Mouse (Mus musculus) stomach, postnatal 0 days (tissue): Measurements from ENCODE around the gene Hoxb7. TPM values are rescaled to one million over a fixed set of nuclear protein-coding genes. Genes with fewer than 3 reads are reported as not detected.

ENCODE experiments used
- ATAC-seq: fragments of 200-750 bp; cut with Nextera tagmentation; 2 replicates; pipeline ENCODE4 v1.8.0; 2017; ENCODE audit not compliant: low FRiP score, low TSS enrichment
- DNase-seq: peaks from one replicate; pipeline ENCODE4 v3.0.0-alpha.2; 2016; ENCODE audit warnings: low spot score
- H3K27ac ChIP-seq: fragments of 300-500 bp; sonication (generic); replicated peaks from 2 replicates; pipeline ENCODE4 v1.5.1; 2014; ENCODE audit warnings: mild to moderate bottlenecking, control low read depth
- H3K27me3 ChIP-seq: fragments of 300-500 bp; sonication (generic); 2 replicates; pipeline ENCODE4 v1.6.1; 2014; ENCODE audit warnings: low read length; ENCODE audit not compliant: control insufficient read depth, insufficient read depth
- H3K36me3 ChIP-seq: fragments of 300-500 bp; sonication (generic); 2 replicates; pipeline ENCODE4 v1.6.1; 2014; ENCODE audit warnings: low read length, mixed read lengths; ENCODE audit not compliant: control insufficient read depth, insufficient read depth
- H3K4me1 ChIP-seq: fragments of 300-500 bp; sonication (generic); replicated peaks from 2 replicates; pipeline ENCODE4 v1.6.1; 2014; ENCODE audit warnings: antibody characterized with exemption; ENCODE audit not compliant: control insufficient read depth, insufficient read depth
- H3K4me2 ChIP-seq: fragments of 300-500 bp; sonication (generic); replicated peaks from 2 replicates; pipeline ENCODE4 v1.6.1; 2014; ENCODE audit warnings: low read depth, mild to moderate bottlenecking, control low read depth, moderate library complexity
- H3K4me3 ChIP-seq: fragments of 300-500 bp; sonication (generic); 2 replicates; pipeline ENCODE4 v1.5.1; 2014; ENCODE audit warnings: low read depth, low read length, control low read depth
- H3K9ac ChIP-seq: fragments of 300-500 bp; sonication (generic); 2 replicates; pipeline ENCODE4 v1.6.1; 2014; ENCODE audit warnings: mild to moderate bottlenecking, low read length, control low read depth, mixed read lengths
- H3K9me3 ChIP-seq: fragments of 300-500 bp; sonication (generic); 2 replicates; pipeline ENCODE4 v1.6.1; 2016; ENCODE audit warnings: low read length; ENCODE audit not compliant: control insufficient read depth
- CTCF ChIP-seq: IDR thresholded peaks from 2 replicates; pipeline ENCODE4 v1.5.1; 2016; ENCODE audit warnings: antibody characterized with exemption, low read depth, mild to moderate bottlenecking, moderate library complexity
- EP300 ChIP-seq: optimal IDR thresholded peaks from 2 replicates; pipeline ENCODE3; 2016; ENCODE audit warnings: antibody characterized with exemption
- WGBS: fragments of 180-500 bp; shearing (Covaris S2); extraction: QIAGEN DNeasy Blood & Tissue Kit; methylation state at CpG from one replicate; pipeline ENCODE4 v1.1.7; 2014; 5-methylcytosine and 5-hydroxymethylcytosine counted together
- polyA plus RNA-seq: library from polyadenylated mRNA; unstranded; fragments of >200 nt; fragmentation: Nextera tagmentation; extraction: Ambion mirVana; gene quantifications from 2 replicates; pipeline ENCODE4 v1.2.1, GENCODE M21; 2015

The Hoxb7 gene
- polyA plus RNA-seq, 1 experiment from 2014 or later, result 6.0 TPM

DNA sequence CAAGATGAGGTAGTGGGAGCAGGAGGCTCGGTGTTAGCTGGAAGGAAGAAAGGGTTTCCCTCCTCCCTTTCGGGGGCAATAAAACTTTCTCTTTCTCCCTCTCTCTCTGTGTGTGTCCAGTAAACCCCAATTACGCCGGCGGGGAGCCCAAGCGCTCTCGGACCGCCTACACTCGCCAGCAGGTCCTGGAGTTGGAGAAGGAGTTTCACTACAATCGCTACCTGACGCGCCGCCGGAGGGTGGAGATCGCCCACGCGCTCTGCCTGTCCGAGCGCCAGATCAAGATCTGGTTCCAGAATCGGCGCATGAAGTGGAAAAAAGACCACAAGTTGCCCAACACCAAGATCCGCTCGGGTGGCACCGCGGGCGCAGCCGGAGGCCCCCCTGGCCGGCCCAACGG is 33.5 kb downstream of the Hoxb7 start:
- Histone ChIP-seq H3K36me3 (no peaks in the 10 kb centered on the region), H3K27ac (peak overlapping the region; percentile 97), H3K27me3 (peaks cover 4% of the 10 kb centered on the region; the same call in 1 of the 2 replicates), H3K9ac (peak overlapping the region; percentile 84), H3K4me1 (no peaks in the 10 kb centered on the region), H3K4me3 (peak overlapping the region; percentile 61), H3K4me2 (peak overlapping the region; percentile 73), H3K9me3 (no peaks in the 10 kb centered on the region)
- WGBS, result 1% methylated on average over 29 of the region's 29 CpGs
- TF ChIP-seq CTCF (no peak), EP300 (no peak)
- DNase-seq (no peak), ATAC-seq (peak; percentile 23)

DNA sequence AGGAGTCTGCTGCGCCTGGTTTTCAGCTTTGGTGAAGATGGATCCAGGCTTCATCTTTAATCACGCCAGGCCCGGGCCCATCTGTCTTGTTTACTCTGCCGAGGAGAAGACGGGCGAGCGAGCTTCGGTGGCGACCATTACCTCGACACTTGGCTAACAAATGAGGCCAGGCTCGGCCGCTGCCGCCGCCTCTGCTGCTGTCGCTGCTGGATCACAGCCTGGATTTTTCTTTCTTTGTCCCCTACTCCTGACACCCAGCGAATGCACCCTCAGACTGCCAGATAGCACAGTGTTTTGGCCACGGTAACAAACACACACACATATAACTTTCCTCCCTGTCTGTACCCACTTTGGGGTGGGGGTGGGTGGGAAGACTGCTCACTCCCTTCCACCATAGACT is 34.3 kb downstream of the Hoxb7 start:
- Histone ChIP-seq H3K36me3 (no peaks in the 10 kb centered on the region), H3K4me3 (peak overlapping the region; percentile 61), H3K4me1 (no peaks in the 10 kb centered on the region), H3K27me3 (peaks cover under 1% of the 10 kb centered on the region; the same call in 1 of the 2 replicates), H3K27ac (peak overlapping the region; percentile 97), H3K9ac (peak overlapping the region; percentile 84), H3K4me2 (peak overlapping the region; percentile 73), H3K9me3 (no peaks in the 10 kb centered on the region)
- ATAC-seq, result no peak
- WGBS, result 19% methylated on average over 17 of the region's 17 CpGs
- TF ChIP-seq EP300, result no peak
- no peak for TF ChIP-seq CTCF
- DNase-seq, result no peak

DNA sequence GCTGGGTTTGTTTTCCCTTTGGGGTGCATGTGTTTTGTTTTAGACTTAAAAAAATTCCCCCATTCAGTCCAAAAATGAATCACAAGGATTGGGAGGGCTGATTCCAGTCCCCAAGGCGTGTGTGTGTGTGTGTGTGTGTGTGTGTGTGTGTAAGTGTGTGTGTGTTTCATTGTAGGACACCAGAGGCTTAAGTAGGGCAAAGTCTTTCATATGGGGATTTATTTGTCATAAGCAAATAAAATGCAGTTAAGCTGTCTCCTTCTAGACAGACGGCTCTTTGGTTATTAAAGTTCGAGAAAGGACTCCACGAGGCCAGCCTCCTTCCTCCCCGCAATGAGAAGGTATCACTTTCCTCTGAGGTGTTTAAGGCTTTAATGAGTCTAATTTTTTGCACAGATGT is 35.4 kb downstream of the Hoxb7 start:
- DNase-seq, result no peak
- H3K27me3 ChIP-seq, result no peaks in the 10 kb centered on the region
- H3K4me3 ChIP-seq, result peak overlapping the region; percentile 14; the same call in 1 of the 2 replicates
- peak overlapping the region; percentile 84 for H3K27ac ChIP-seq
- WGBS, result 14% methylated on average over 5 of the region's 5 CpGs
- H3K9ac ChIP-seq, result peak overlapping the region; percentile 53
- TF ChIP-seq EP300 (no peak), CTCF (no peak)
- H3K9me3 ChIP-seq, result no peaks in the 10 kb centered on the region
- no peaks in the 10 kb centered on the region for H3K36me3 ChIP-seq
- ATAC-seq, result no peak; the same call in 1 of the 2 replicates
- no peaks in the 10 kb centered on the region for H3K4me1 ChIP-seq
- peak overlapping the region; percentile 64 for H3K4me2 ChIP-seq

DNA sequence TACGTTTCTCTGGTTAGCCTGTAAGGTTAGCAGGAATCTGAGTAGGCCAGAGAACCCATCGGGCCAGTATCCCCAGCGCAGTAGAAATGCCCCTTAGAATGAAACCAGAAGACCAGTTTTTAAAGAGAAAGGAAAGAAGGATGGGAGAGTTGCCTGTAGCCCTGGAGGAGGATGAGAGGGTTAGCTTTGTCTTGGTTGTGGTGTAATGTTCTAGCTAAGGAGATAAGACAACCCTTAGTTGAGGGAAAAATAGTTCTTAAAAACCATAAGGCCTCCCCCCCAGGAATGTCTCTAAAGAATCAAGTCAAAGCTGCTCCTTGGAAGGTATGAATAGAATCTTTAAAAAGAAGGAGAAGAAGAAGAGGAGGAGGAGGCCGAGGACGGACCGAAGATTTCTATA is 36.3 kb downstream of the Hoxb7 start:
- Histone ChIP-seq H3K27ac (peak overlapping the region; percentile 84), H3K9ac (peak overlapping the region; percentile 53), H3K4me2 (peak overlapping the region; percentile 64), H3K27me3 (no peaks in the 10 kb centered on the region; the same call in 1 of the 2 replicates), H3K9me3 (no peaks in the 10 kb centered on the region), H3K36me3 (no peaks in the 10 kb centered on the region), H3K4me3 (peak overlapping the region; percentile 14), H3K4me1 (no peaks in the 10 kb centered on the region)
- no peak for DNase-seq
- no peak for ATAC-seq
- no peak for TF ChIP-seq EP300
- no peak for TF ChIP-seq CTCF
- WGBS, result 19% methylated on average over 6 of the region's 6 CpGs

DNA sequence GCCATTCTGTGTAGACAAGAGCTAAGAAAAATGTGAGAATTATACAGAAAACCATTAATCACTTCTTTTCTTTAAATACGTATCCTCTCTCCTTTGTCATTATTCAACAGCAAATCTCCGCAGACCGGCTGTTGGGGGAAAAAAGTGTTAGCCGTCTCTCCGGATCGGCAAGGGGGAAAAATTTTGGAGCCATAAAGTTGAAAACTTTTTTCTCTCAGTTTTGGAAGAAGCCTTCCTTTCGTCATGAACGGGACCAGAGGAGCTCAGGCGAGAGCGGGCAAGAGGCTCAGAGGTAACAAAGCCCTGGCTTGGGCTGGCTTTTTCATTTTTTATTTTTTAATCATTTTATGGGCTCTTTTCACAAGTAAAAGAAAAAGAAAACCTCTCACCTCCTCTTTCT is 36.7 kb downstream of the Hoxb7 start, which contains the start of gene Hoxb3:
Gene Hoxb3, plus strand, starts transcription at position 173 of the 400 bp plus-strand sequence.
- no peak for ATAC-seq
- Histone ChIP-seq H3K9ac (peak within 1 kb of the TSS; percentile 53), H3K4me2 (peak within 1 kb of the TSS; percentile 64), H3K27ac (peak within 1 kb of the TSS; percentile 84), H3K36me3 (no peaks in the 10 kb centered on the region), H3K27me3 (no peaks in the 10 kb centered on the region; the same call in 1 of the 2 replicates), H3K9me3 (no peaks in the 10 kb centered on the region), H3K4me1 (no peaks in the 10 kb centered on the region), H3K4me3 (peak within 1 kb of the TSS; percentile 24)
- TF ChIP-seq CTCF, result no peak
- no peak for TF ChIP-seq EP300
- WGBS, result 32% methylated on average over 10 of the region's 10 CpGs
- no peak for DNase-seq

DNA sequence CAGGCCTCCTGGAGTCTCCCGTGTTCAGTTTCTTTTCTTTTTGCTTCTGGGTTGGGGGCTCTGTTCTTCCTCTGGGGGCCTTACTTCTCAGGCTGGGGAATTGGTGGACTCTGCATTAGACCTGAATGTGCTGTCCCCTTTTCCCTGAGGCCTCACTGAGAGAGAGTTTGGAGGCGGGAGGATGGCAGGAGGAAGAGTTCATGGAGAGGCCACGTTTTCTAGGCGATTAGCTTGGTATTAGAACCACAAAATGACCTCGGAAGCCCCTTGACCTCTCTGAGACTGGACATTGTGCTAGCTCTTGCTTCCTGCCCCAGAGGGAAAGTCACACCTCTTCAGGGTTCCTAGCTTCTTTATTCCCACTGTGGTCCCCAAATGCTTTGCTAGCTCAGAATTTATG is 37.7 kb downstream of the Hoxb7 start:
- Histone ChIP-seq H3K27me3 (no peaks in the 10 kb centered on the region; the same call in 1 of the 2 replicates), H3K9me3 (no peaks in the 10 kb centered on the region), H3K9ac (peak overlapping the region; percentile 51), H3K4me1 (no peaks in the 10 kb centered on the region), H3K27ac (peak overlapping the region; percentile 84), H3K36me3 (no peaks in the 10 kb centered on the region), H3K4me3 (peak overlapping the region; percentile 24), H3K4me2 (peak overlapping the region; percentile 64)
- DNase-seq, result no peak
- no peak for ATAC-seq
- WGBS, result 8% methylated on average over 5 of the region's 5 CpGs
- TF ChIP-seq EP300 (no peak), CTCF (no peak)
